Mouse (Mus musculus) midbrain, postnatal 0 days (tissue): Measurements from ENCODE around the gene Gjc2. TPM values are rescaled to one million over a fixed set of nuclear protein-coding genes. Genes with fewer than 3 reads are reported as not detected.
A peak's percentile ranks its signal among the peaks of the same experiment; 100 is the strongest.

ENCODE experiments used
- ATAC-seq: fragments of 200-750 bp; cut with Nextera tagmentation; 2 replicates; pipeline ENCODE4 v1.8.0; 2017; ENCODE audit warnings: moderate number of reproducible peaks, mild to moderate bottlenecking, moderate TSS enrichment, moderate library complexity; ENCODE audit not compliant: low FRiP score
- DNase-seq: peaks from one replicate; pipeline ENCODE4 v3.0.0-alpha.2; 2015; ENCODE audit warnings: low spot score
- H3K27ac ChIP-seq: fragments of 300-500 bp; sonication (generic); 2 replicates; pipeline ENCODE4 v1.5.1; 2014; ENCODE audit warnings: low read depth, mild to moderate bottlenecking, low read length, mixed read lengths
- H3K27me3 ChIP-seq: fragments of 300-500 bp; sonication (generic); 2 replicates; pipeline ENCODE4 v1.6.1; 2014; ENCODE audit warnings: low read length, control low read depth, mixed read lengths; ENCODE audit not compliant: insufficient read depth
- H3K36me3 ChIP-seq: fragments of 300-500 bp; sonication (generic); 2 replicates; pipeline ENCODE4 v1.6.1; 2014; ENCODE audit warnings: low read length, control low read depth, mixed read lengths; ENCODE audit not compliant: insufficient read depth
- H3K4me1 ChIP-seq: fragments of 300-500 bp; sonication (generic); 2 replicates; pipeline ENCODE4 v1.6.1; 2014; ENCODE audit warnings: mild to moderate bottlenecking, control low read depth, antibody characterized with exemption, low read length, mixed read lengths; ENCODE audit not compliant: insufficient read depth
- H3K4me2 ChIP-seq: fragments of 300-500 bp; sonication (generic); 2 replicates; pipeline ENCODE4 v1.6.1; 2014; ENCODE audit warnings: low read depth, mild to moderate bottlenecking, low read length, mixed read lengths; ENCODE audit not compliant: poor library complexity, severe bottlenecking
- H3K4me3 ChIP-seq: fragments of 300-500 bp; sonication (generic); 2 replicates; pipeline ENCODE4 v1.5.1; 2014; ENCODE audit warnings: low read depth, mild to moderate bottlenecking, low read length, moderate library complexity
- H3K9ac ChIP-seq: fragments of 300-500 bp; sonication (generic); replicated peaks from 2 replicates; pipeline ENCODE4 v1.6.1; 2014; ENCODE audit warnings: mild to moderate bottlenecking, low read length, moderate library complexity, mixed read lengths; ENCODE audit not compliant: poor library complexity, severe bottlenecking
- H3K9me3 ChIP-seq: fragments of 300-500 bp; sonication (generic); 2 replicates; pipeline ENCODE4 v1.6.1; 2016; ENCODE audit warnings: low read length, control low read depth
- CTCF ChIP-seq: IDR thresholded peaks from 2 replicates; pipeline ENCODE4 v1.5.1; 2016; ENCODE audit warnings: antibody characterized with exemption, mild to moderate bottlenecking
- WGBS: fragments of 180-500 bp; shearing (Covaris S2); extraction: QIAGEN DNeasy Blood & Tissue Kit; methylation state at CpG from one replicate; pipeline ENCODE4 v1.1.7; 2014; 5-methylcytosine and 5-hydroxymethylcytosine counted together
- polyA plus RNA-seq: library from polyadenylated mRNA; unstranded; fragments of >200 nt; fragmentation: Nextera tagmentation; extraction: Ambion mirVana; gene quantifications from 2 replicates; pipeline ENCODE4 v1.2.1, GENCODE M21; 2015
- total RNA-seq: library from RNA; depleted of rRNA; stranded (reverse); fragments of >200 nt; gene quantifications from 2 replicates; pipeline ENCODE4 v1.2.3, GENCODE M21; 2014; rRNA removed

The Gjc2 gene
- total and polyA plus RNA-seq, 2 experiments from 2014 or later, result 0.38 to 0.44 TPM

GRCm38 (mm10) chr11:59135051-59135820 lies 47.8 kb downstream of the Gjc2 start:
- H3K4me2 ChIP-seq, result peak overlapping the region; percentile 54
- no peak overlapping the region for H3K27ac ChIP-seq
- H3K9ac ChIP-seq, result peak overlapping the region; percentile 46; the same call in 1 of the 2 replicates
- TF ChIP-seq CTCF, result no peak
- H3K27me3 ChIP-seq, result peaks cover 53% of the 10 kb centered on the region
- H3K9me3 ChIP-seq, result no peaks in the 10 kb centered on the region
- DNase-seq (no peak), ATAC-seq (0 out of 2 replicates have a peak, but pooled peaks have one; percentile 31)
- 8% methylated on average over 55 of the region's 55 CpGs for WGBS
- no peaks in the 10 kb centered on the region for H3K36me3 ChIP-seq
- H3K4me3 ChIP-seq, result peak overlapping the region; percentile 31
- H3K4me1 ChIP-seq, result 0 out of 2 replicates have a peak, but pooled peaks cover 3% of the 10 kb centered on the region

DNA sequence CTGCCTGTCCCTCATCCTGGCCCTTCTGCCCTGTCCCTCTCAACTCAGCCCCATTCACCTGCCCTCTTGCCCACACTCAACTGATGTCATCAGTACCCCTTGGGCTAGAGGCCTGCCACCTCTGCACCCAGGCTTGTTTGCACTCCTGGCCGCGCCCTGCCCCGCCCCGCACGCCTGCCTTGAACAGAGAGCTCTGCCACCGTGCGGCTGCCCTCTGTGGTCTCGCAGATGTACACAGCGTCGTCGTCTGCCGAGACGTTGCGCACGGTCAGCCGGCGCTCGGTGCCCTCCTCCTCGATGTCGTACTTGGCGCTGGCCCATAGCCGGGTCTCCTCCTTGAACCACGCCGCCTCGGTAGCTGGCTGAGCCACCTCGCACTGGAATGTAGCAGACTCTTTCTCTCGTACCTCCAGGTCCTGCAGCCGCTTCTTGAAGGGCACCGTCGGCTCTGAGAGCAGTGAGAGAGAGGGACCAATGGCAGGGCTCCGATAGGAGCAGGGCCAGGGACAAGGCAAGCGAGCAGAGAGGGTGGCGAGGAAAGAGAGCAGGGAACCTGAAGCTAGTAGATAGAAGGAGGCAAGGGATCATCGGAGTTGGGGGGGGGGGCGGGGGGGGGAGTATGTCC lies 48.5 kb downstream of the Gjc2 start:
- H3K4me3 ChIP-seq, result peak overlapping the region; percentile 10; the same call in 1 of the 2 replicates
- ATAC-seq, result 0 out of 2 replicates have a peak, but pooled peaks have one; percentile 42
- no peak overlapping the region for H3K9ac ChIP-seq
- no peak overlapping the region for H3K27ac ChIP-seq
- peaks cover 53% of the 10 kb centered on the region for H3K27me3 ChIP-seq
- WGBS, result 10% methylated on average over 34 of the region's 35 CpGs
- no peaks in the 10 kb centered on the region for H3K36me3 ChIP-seq
- H3K4me2 ChIP-seq, result peak overlapping the region; percentile 24; the same call in 1 of the 2 replicates
- TF ChIP-seq CTCF, result 0 out of 2 replicates have a peak, but pooled peaks have one; percentile 11
- DNase-seq, result no peak
- 0 out of 2 replicates have a peak, but pooled peaks cover 3% of the 10 kb centered on the region for H3K4me1 ChIP-seq
- H3K9me3 ChIP-seq, result no peaks in the 10 kb centered on the region

DNA sequence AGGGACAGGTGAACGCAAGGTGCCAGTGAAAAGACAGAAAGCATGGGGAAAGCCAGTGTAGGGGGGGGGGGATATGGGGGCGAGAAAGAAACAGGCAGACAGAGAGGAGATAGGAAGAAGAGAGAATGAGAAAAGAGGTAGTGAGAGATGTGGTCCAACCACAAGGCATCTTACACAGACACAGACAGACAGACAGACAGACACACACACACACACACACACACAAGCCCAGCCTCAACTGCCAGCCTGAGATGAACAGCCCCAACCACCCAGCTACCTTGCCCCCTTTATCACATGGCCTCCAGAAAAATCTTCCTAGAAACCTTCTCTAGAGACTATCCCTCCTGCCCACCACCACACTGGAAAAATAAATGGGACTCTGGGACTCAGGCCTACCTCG lies 50.9 kb downstream of the Gjc2 start:
- Histone ChIP-seq H3K36me3 (no peaks in the 10 kb centered on the region), H3K9ac (no peak overlapping the region), H3K27ac (no peak overlapping the region), H3K27me3 (peaks cover 45% of the 10 kb centered on the region), H3K4me1 (0 out of 2 replicates have a peak, but pooled peaks cover 3% of the 10 kb centered on the region), H3K4me2 (no peak overlapping the region), H3K9me3 (no peaks in the 10 kb centered on the region), H3K4me3 (no peak overlapping the region)
- TF ChIP-seq CTCF, result no peak
- ATAC-seq (no peak), DNase-seq (no peak)
- 77% methylated on average over 2 of the region's 3 CpGs for WGBS

DNA sequence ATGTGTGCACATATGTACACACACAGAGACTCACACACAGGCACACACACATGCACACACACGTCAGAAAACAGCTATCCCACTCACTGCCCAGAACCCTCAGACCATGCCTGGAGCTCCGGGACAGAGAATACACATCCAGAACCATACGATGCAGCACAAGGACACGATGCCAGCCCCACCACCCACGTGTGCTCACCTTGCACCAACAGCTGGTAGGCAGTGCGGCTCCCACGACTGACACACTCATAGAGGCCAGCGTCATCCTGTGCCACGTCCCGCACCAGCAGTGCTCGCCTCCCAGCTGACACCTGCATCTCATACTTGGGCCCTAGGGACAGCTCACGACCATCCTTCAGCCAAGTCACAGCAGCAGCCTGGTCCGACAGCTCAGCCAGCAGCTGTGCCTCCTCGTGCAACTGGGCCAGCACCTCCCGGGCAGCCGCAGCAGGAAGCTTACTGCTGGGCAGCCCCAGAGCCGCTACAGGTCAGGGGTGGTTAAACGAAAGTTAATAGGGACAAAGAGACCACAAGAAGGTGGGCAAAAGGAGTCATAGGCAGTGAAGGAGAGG lies 51.6 kb downstream of the Gjc2 start:
- ATAC-seq (no peak), DNase-seq (no peak)
- 0 out of 2 replicates have a peak, but pooled peaks cover 3% of the 10 kb centered on the region for H3K4me1 ChIP-seq
- H3K27me3 ChIP-seq, result peaks cover 39% of the 10 kb centered on the region
- H3K36me3 ChIP-seq, result no peaks in the 10 kb centered on the region
- no peak overlapping the region for H3K4me3 ChIP-seq
- no peak for TF ChIP-seq CTCF
- 71% methylated on average over 18 of the region's 18 CpGs for WGBS
- no peaks in the 10 kb centered on the region for H3K9me3 ChIP-seq
- H3K4me2 ChIP-seq, result no peak overlapping the region
- H3K9ac ChIP-seq, result no peak overlapping the region
- H3K27ac ChIP-seq, result no peak overlapping the region

DNA sequence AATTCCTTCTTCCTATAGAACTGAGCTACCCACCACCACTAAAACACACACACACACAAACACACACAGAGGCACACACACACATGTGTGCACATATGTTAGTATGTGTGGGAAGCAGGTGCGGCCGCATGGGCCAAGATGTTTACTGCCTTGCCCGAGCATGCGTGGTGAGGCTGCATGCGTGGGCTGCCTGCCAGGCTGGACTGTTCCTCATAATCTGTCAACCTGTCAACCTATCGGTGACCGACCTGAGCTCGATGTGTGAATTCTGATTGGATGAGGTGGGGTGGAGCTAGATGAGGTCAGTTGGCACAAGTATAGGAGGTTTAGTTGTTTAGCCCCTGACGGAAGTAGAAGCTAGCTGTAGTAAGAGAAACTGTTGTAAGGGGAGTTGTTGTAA lies 52.2 kb downstream of the Gjc2 start:
- Histone ChIP-seq H3K36me3 (no peaks in the 10 kb centered on the region), H3K27me3 (peaks cover 32% of the 10 kb centered on the region), H3K9me3 (no peaks in the 10 kb centered on the region), H3K4me3 (no peak overlapping the region), H3K4me1 (0 out of 2 replicates have a peak, but pooled peaks cover 3% of the 10 kb centered on the region), H3K4me2 (no peak overlapping the region), H3K27ac (no peak overlapping the region), H3K9ac (no peak overlapping the region)
- DNase-seq (peak; percentile 21), ATAC-seq (no peak)
- TF ChIP-seq CTCF, result no peak
- 89% methylated on average over 9 of the region's 9 CpGs for WGBS

Other genes starting within 250 kb of the Gjc2 start
- gene Rnf187, start 244.3 kb downstream of the Gjc2 start, total RNA-seq, result 925 and 964 TPM in 2 replicates
- 700 and 703 TPM in 2 replicates for gene Rnf187, start 244.3 kb downstream of the Gjc2 start, polyA plus RNA-seq
- 552 and 1,117 TPM in 2 replicates for gene Hist3h2ba, start 234.3 kb downstream of the Gjc2 start, total RNA-seq
- 114 and 126 TPM in 2 replicates for gene Hist3h2ba, start 234.3 kb downstream of the Gjc2 start, polyA plus RNA-seq
- 163 and 242 TPM in 2 replicates for gene Hist3h2a, start 228.5 kb downstream of the Gjc2 start, total RNA-seq
- 42.0 and 46.2 TPM in 2 replicates for gene Hist3h2a, start 228.5 kb downstream of the Gjc2 start, polyA plus RNA-seq
- gene Trim17, start 228.5 kb downstream of the Gjc2 start, total RNA-seq, result 2.2 and 6.2 TPM in 2 replicates
- gene Trim17, start 228.5 kb downstream of the Gjc2 start, polyA plus RNA-seq, result 0.67 and 0.72 TPM in 2 replicates
- 23.7 and 27.8 TPM in 2 replicates for gene Trim11, start 205.1 kb downstream of the Gjc2 start, total RNA-seq
- gene Trim11, start 205.1 kb downstream of the Gjc2 start, polyA plus RNA-seq, result 15.2 and 16.5 TPM in 2 replicates
- 2.1 and 4.0 TPM in 2 replicates for gene Obscn, start 46.8 kb downstream of the Gjc2 start, total RNA-seq
- gene Obscn, start 46.8 kb downstream of the Gjc2 start, polyA plus RNA-seq, result 0.38 and 0.39 TPM in 2 replicates
- gene Iba57, start 19.5 kb downstream of the Gjc2 start, total RNA-seq, result 8.1 and 14.3 TPM in 2 replicates
- gene Iba57, start 19.5 kb downstream of the Gjc2 start, polyA plus RNA-seq, result 9.2 and 10.4 TPM in 2 replicates
- 125 and 141 TPM in 2 replicates for gene Guk1, start 9.0 kb upstream of the Gjc2 start, total RNA-seq
- gene Guk1, start 9.0 kb upstream of the Gjc2 start, polyA plus RNA-seq, result 289 and 314 TPM in 2 replicates
- 65.0 and 80.6 TPM in 2 replicates for gene Mrpl55, start 19.3 kb upstream of the Gjc2 start, total RNA-seq
- gene Mrpl55, start 19.3 kb upstream of the Gjc2 start, polyA plus RNA-seq, result 104 and 112 TPM in 2 replicates
- 7.0 and 7.3 TPM in 2 replicates for gene 2310033P09Rik, start 25.1 kb upstream of the Gjc2 start, total RNA-seq
- 25.5 and 28.3 TPM in 2 replicates for gene 2310033P09Rik, start 25.1 kb upstream of the Gjc2 start, polyA plus RNA-seq
- gene Arf1, start 45.1 kb upstream of the Gjc2 start, total RNA-seq, result 372 and 409 TPM in 2 replicates
- 626 and 656 TPM in 2 replicates for gene Arf1, start 45.1 kb upstream of the Gjc2 start, polyA plus RNA-seq
- 0.16 TPM in 1 of 2 replicates, not detected in the other for gene Wnt3a, start 107.5 kb upstream of the Gjc2 start, total RNA-seq
- 0.10 TPM in 1 of 2 replicates, not detected in the other for gene Wnt3a, start 107.5 kb upstream of the Gjc2 start, polyA plus RNA-seq
- gene Wnt9a, start 123.7 kb upstream of the Gjc2 start, total RNA-seq, result 4.2 and 5.6 TPM in 2 replicates
- gene Wnt9a, start 123.7 kb upstream of the Gjc2 start, polyA plus RNA-seq, result 2.3 and 2.9 TPM in 2 replicates
- gene Prss38, start 192.4 kb upstream of the Gjc2 start, total RNA-seq, result not detected in 2 replicates
- gene Prss38, start 192.4 kb upstream of the Gjc2 start, polyA plus RNA-seq, result 0.22 TPM in 1 of 2 replicates, not detected in the other